Mouse (Mus musculus): ENCODE results near the gene Phrf1. TPM values are rescaled to one million over a fixed set of nuclear protein-coding genes. Genes with fewer than 3 reads are reported as not detected.
A peak's percentile ranks its signal among the peaks of the same experiment; 100 is the strongest.

Gene Phrf1
- 82.9 and 114 TPM in 2 replicates for polyA plus RNA-seq (2012; ENCODE audit: insufficient read depth, low replicate concordance)

- TF ChIP-seq FLI1 (IDR thresholded peaks at IDR 0.05; ENCODE audit: low read length) (0 out of 2 replicates have a peak, but pooled peaks have one; percentile 47), GATA1 (IDR thresholded peaks at IDR 0.05; ENCODE audit: borderline replicate concordance, low read length) (no peak)
- Histone ChIP-seq H3K36me3 (replicated peaks; ENCODE audit: low read length) (peaks cover 30% of the 10 kb centered on the region), H3K27me3 (replicated peaks) (no peaks in the 10 kb centered on the region), H3K4me3 (replicated peaks) (peak within 1 kb of the TSS; percentile 92), H3K4me1 (peaks cover 55% of the 10 kb centered on the region), H3K9me3 (no peaks in the 10 kb centered on the region)
Observed at GRCm38 (mm10) chr7:141228279-141229067, at the start of gene Phrf1. Phrf1 (plus strand) TSS chr7:141228784.

GRCm38 (mm10) chr7:141188194-141188593 lies 40.4 kb upstream of the Phrf1 start:
- H3K4me3 ChIP-seq (replicated peaks), result no peak overlapping the region
- no peak for TF ChIP-seq GATA1 (IDR thresholded peaks at IDR 0.05; ENCODE audit: borderline replicate concordance, low read length)
- no peak for TF ChIP-seq FLI1 (IDR thresholded peaks at IDR 0.05; ENCODE audit: low read length)
- peaks cover 46% of the 10 kb centered on the region for H3K36me3 ChIP-seq (replicated peaks; ENCODE audit: low read length)
- peaks cover 6% of the 10 kb centered on the region for H3K27me3 ChIP-seq (replicated peaks)
- no peaks in the 10 kb centered on the region for H3K9me3 ChIP-seq
- peaks cover 52% of the 10 kb centered on the region for H3K4me1 ChIP-seq

- TF ChIP-seq GATA1 (IDR thresholded peaks at IDR 0.05; ENCODE audit: borderline replicate concordance, low read length) (no peak), FLI1 (IDR thresholded peaks at IDR 0.05; ENCODE audit: low read length) (no peak)
- peaks cover 54% of the 10 kb centered on the region for H3K4me1 ChIP-seq
- peaks cover 46% of the 10 kb centered on the region for H3K36me3 ChIP-seq (replicated peaks; ENCODE audit: low read length)
- no peaks in the 10 kb centered on the region for H3K9me3 ChIP-seq
- no peak overlapping the region for H3K4me3 ChIP-seq (replicated peaks)
- peaks cover 6% of the 10 kb centered on the region for H3K27me3 ChIP-seq (replicated peaks)
Observed at GRCm38 (mm10) chr7:141188733-141189132, 39.9 kb upstream of the Phrf1 start.

GRCm38 (mm10) chr7:141190220-141190619 lies 38.4 kb upstream of the Phrf1 start:
- peaks cover 58% of the 10 kb centered on the region for H3K4me1 ChIP-seq
- H3K4me3 ChIP-seq (replicated peaks), result no peak overlapping the region
- TF ChIP-seq GATA1 (IDR thresholded peaks at IDR 0.05; ENCODE audit: borderline replicate concordance, low read length), result no peak
- TF ChIP-seq FLI1 (IDR thresholded peaks at IDR 0.05; ENCODE audit: low read length), result no peak
- peaks cover 46% of the 10 kb centered on the region for H3K36me3 ChIP-seq (replicated peaks; ENCODE audit: low read length)
- H3K27me3 ChIP-seq (replicated peaks), result peaks cover 2% of the 10 kb centered on the region
- H3K9me3 ChIP-seq, result no peaks in the 10 kb centered on the region

GRCm38 (mm10) chr7:141191036-141191435 lies 37.5 kb upstream of the Phrf1 start:
- no peak for TF ChIP-seq FLI1 (IDR thresholded peaks at IDR 0.05; ENCODE audit: low read length)
- no peak for TF ChIP-seq GATA1 (IDR thresholded peaks at IDR 0.05; ENCODE audit: borderline replicate concordance, low read length)
- no peaks in the 10 kb centered on the region for H3K9me3 ChIP-seq
- H3K4me3 ChIP-seq (replicated peaks), result peak overlapping the region; percentile 28
- H3K4me1 ChIP-seq, result peaks cover 63% of the 10 kb centered on the region
- peaks cover 46% of the 10 kb centered on the region for H3K36me3 ChIP-seq (replicated peaks; ENCODE audit: low read length)
- no peaks in the 10 kb centered on the region for H3K27me3 ChIP-seq (replicated peaks)

GRCm38 (mm10) chr7:141191796-141192685 lies 36.5 kb upstream of the Phrf1 start:
- H3K4me3 ChIP-seq (replicated peaks), result peak overlapping the region; percentile 96
- no peaks in the 10 kb centered on the region for H3K9me3 ChIP-seq
- no peaks in the 10 kb centered on the region for H3K27me3 ChIP-seq (replicated peaks)
- no peak for TF ChIP-seq GATA1 (IDR thresholded peaks at IDR 0.05; ENCODE audit: borderline replicate concordance, low read length)
- TF ChIP-seq FLI1 (IDR thresholded peaks at IDR 0.05; ENCODE audit: low read length), result no peak
- peaks cover 63% of the 10 kb centered on the region for H3K4me1 ChIP-seq
- H3K36me3 ChIP-seq (replicated peaks; ENCODE audit: low read length), result peaks cover 51% of the 10 kb centered on the region

GRCm38 (mm10) chr7:141192776-141193347 lies 35.7 kb upstream of the Phrf1 start:
- no peak for TF ChIP-seq GATA1 (IDR thresholded peaks at IDR 0.05; ENCODE audit: borderline replicate concordance, low read length)
- no peak for TF ChIP-seq FLI1 (IDR thresholded peaks at IDR 0.05; ENCODE audit: low read length)
- Histone ChIP-seq H3K4me1 (peaks cover 60% of the 10 kb centered on the region), H3K9me3 (no peaks in the 10 kb centered on the region), H3K36me3 (replicated peaks; ENCODE audit: low read length) (peaks cover 59% of the 10 kb centered on the region), H3K27me3 (replicated peaks) (no peaks in the 10 kb centered on the region), H3K4me3 (replicated peaks) (peak overlapping the region; percentile 96)

GRCm38 (mm10) chr7:141193348-141193856 lies 35.2 kb upstream of the Phrf1 start:
- Histone ChIP-seq H3K4me3 (replicated peaks) (peak overlapping the region; percentile 96), H3K9me3 (no peaks in the 10 kb centered on the region), H3K4me1 (peaks cover 60% of the 10 kb centered on the region), H3K27me3 (replicated peaks) (no peaks in the 10 kb centered on the region), H3K36me3 (replicated peaks; ENCODE audit: low read length) (peaks cover 58% of the 10 kb centered on the region)
- no peak for TF ChIP-seq FLI1 (IDR thresholded peaks at IDR 0.05; ENCODE audit: low read length)
- no peak for TF ChIP-seq GATA1 (IDR thresholded peaks at IDR 0.05; ENCODE audit: borderline replicate concordance, low read length)

GRCm38 (mm10) chr7:141193948-141194347 lies 34.6 kb upstream of the Phrf1 start, which contains the start of the genes Hras and Lrrc56:
Hras (minus strand) TSS chr7:141194005.
Lrrc56 (plus strand) TSS chr7:141194157.
- no peaks in the 10 kb centered on the region for H3K27me3 ChIP-seq (replicated peaks)
- no peaks in the 10 kb centered on the region for H3K9me3 ChIP-seq
- peak within 1 kb of the TSS; percentile 96 for H3K4me3 ChIP-seq (replicated peaks)
- TF ChIP-seq FLI1 (IDR thresholded peaks at IDR 0.05; ENCODE audit: low read length), result no peak
- TF ChIP-seq GATA1 (IDR thresholded peaks at IDR 0.05; ENCODE audit: borderline replicate concordance, low read length), result no peak
- peaks cover 54% of the 10 kb centered on the region for H3K36me3 ChIP-seq (replicated peaks; ENCODE audit: low read length)
- H3K4me1 ChIP-seq, result peaks cover 56% of the 10 kb centered on the region
